In the genomic region with DNA sequence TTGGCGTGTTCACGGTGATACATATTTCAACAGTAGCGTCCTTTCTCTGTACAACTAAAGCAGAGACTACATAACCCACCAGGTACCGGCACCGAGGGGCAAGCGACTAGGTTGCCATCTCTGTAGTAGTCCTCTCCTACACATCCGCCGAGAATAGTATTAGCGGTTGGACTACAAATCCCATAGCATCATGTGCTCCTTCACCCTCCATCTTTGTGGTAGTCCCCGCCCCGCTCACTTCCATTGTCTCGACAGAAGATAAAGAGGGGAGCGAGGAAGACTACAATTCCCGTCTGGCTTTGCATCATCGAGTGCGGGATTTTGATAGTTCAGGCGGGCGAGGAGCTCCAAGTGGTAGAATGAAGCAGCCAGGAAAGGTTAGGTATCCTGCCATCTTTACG, we compare ENCODE assay signal across 7 mouse cellular contexts. TPM values are rescaled to one million over a fixed set of nuclear protein-coding genes. Genes with fewer than 3 reads are reported as not detected.
DNase-seq lines count a peak whose midpoint lies in the region; ATAC-seq lines count a peak whose summit lies in the region.

No protein-coding gene starts in this region.

- peak; percentile 70 to 73 for DNase-seq in adrenal gland, adult 18-20 months (ENCODE audit: low spot score in 2 of 2)
- peak; percentile 99 for DNase-seq in embryo, embryonic 10.5 days (ENCODE audit: low spot score)
- DNase-seq in gastrocnemius, postnatal 14 days = peak; percentile 92
- DNase-seq in left cerebral cortex, postnatal 10 days (ENCODE audit: extremely low spot score in 1 of 2, low spot score in 2 of 2) = peak; percentile 95 to 97
- DNase-seq in right cerebral cortex, postnatal 25 days = peak; percentile 92

- intact Hi-C loops in gastrocnemius, postnatal 14 days (cut with DNase I; ENCODE audit: low total_unique reads) = no loop called here
- intact Hi-C loops in left cerebral cortex, postnatal 10 days (cut with DNase I) = loop anchor here (5.0 kb wide), 1 partner anchor 68 kb away; no protein-coding TSS in a partner anchor

- ATAC-seq in inflammation-experienced regulatory T-cells, adult 6 months = peak; percentile 97
- ATAC-seq in megakaryocyte-erythroid progenitor cell, adult 5-6 weeks (replicated peaks; ENCODE audit: low FRiP score, low TSS enrichment, poor library complexity, severe bottlenecking) = peak; percentile 86

RNA-seq across cellular contexts. Expression of gene Fbxl19, which starts 0.9 kb away (rescaled TPM):
- 10 to 100 TPM; 10.7 to 14.4 TPM for total RNA-seq in adrenal gland, adult 18-20 months (2021)
- total RNA-seq in gastrocnemius, postnatal 14 days (2021) = 1 to 10 TPM; 2.4 to 3.1 TPM
- polyA plus RNA-seq in inflammation-experienced regulatory T-cells, adult 6 months (2017; shearing (Covaris generic)) = under 1 TPM; 0.31 to 0.87 (median 0.84) TPM
- total RNA-seq in left cerebral cortex, postnatal 10 days (2021) = 100 to 1,000 TPM in 1 of 2 experiments, 10 to 100 TPM in 1; 99.3 to 107 TPM
- total RNA-seq in megakaryocyte-erythroid progenitor cell, adult 5-6 weeks (2014; fragmentation: Nextera tagmentation) = 11.6 and 14.2 TPM in 2 replicates
- total RNA-seq in megakaryocyte-erythroid progenitor cell, adult 5-6 weeks (2017) = 12.2 and 12.5 TPM in 2 replicates

RNA-seq across cellular contexts. Expression of gene Ctf2, which starts 13.3 kb away (rescaled TPM):
- total RNA-seq in adrenal gland, adult 18-20 months (2021) = not detected
- not detected for total RNA-seq in gastrocnemius, postnatal 14 days (2021)
- polyA plus RNA-seq in inflammation-experienced regulatory T-cells, adult 6 months (2017; shearing (Covaris generic)) = not detected
- not detected for total RNA-seq in left cerebral cortex, postnatal 10 days (2021)
- total RNA-seq in megakaryocyte-erythroid progenitor cell, adult 5-6 weeks (2014; fragmentation: Nextera tagmentation) = not detected in 2 replicates
- not detected in 2 replicates for total RNA-seq in megakaryocyte-erythroid progenitor cell, adult 5-6 weeks (2017)

RNA-seq across cellular contexts. Expression of gene Orai3, which starts 24.4 kb away (rescaled TPM):
- total RNA-seq in adrenal gland, adult 18-20 months (2021) = 10 to 100 TPM; 28.5 to 30.7 TPM
- total RNA-seq in gastrocnemius, postnatal 14 days (2021) = 1 to 10 TPM; 8.1 to 9.2 TPM
- polyA plus RNA-seq in inflammation-experienced regulatory T-cells, adult 6 months (2017; shearing (Covaris generic)) = 10 to 100 TPM; 11.3 to 14.3 (median 14.2) TPM
- total RNA-seq in left cerebral cortex, postnatal 10 days (2021) = 10 to 100 TPM; 17.4 to 19.6 TPM
- 23.4 and 29.5 TPM in 2 replicates for total RNA-seq in megakaryocyte-erythroid progenitor cell, adult 5-6 weeks (2014; fragmentation: Nextera tagmentation)
- 21.0 and 22.9 TPM in 2 replicates for total RNA-seq in megakaryocyte-erythroid progenitor cell, adult 5-6 weeks (2017)

RNA-seq across cellular contexts. Expression of gene Setd1a, which starts 31.2 kb away (rescaled TPM):
- 10 to 100 TPM; 30.3 to 40.4 TPM for total RNA-seq in adrenal gland, adult 18-20 months (2021)
- 10 to 100 TPM; 15.6 to 17.4 TPM for total RNA-seq in gastrocnemius, postnatal 14 days (2021)
- 1 to 10 TPM; 3.9 to 7.9 (median 6.8) TPM for polyA plus RNA-seq in inflammation-experienced regulatory T-cells, adult 6 months (2017; shearing (Covaris generic))
- 10 to 100 TPM; 35.0 to 40.9 TPM for total RNA-seq in left cerebral cortex, postnatal 10 days (2021)
- total RNA-seq in megakaryocyte-erythroid progenitor cell, adult 5-6 weeks (2014; fragmentation: Nextera tagmentation) = 83.0 and 94.4 TPM in 2 replicates
- 10.6 and 19.5 TPM in 2 replicates for total RNA-seq in megakaryocyte-erythroid progenitor cell, adult 5-6 weeks (2017)

RNA-seq across cellular contexts. Expression of gene Ctf1, which starts 32.7 kb away (rescaled TPM):
- 1 to 10 TPM; 3.3 to 4.8 TPM for total RNA-seq in adrenal gland, adult 18-20 months (2021)
- total RNA-seq in gastrocnemius, postnatal 14 days (2021) = 10 to 100 TPM; 12.1 to 14.6 TPM
- polyA plus RNA-seq in inflammation-experienced regulatory T-cells, adult 6 months (2017; shearing (Covaris generic)) = not detected
- 1 to 10 TPM; 2.9 to 4.5 TPM for total RNA-seq in left cerebral cortex, postnatal 10 days (2021)
- total RNA-seq in megakaryocyte-erythroid progenitor cell, adult 5-6 weeks (2014; fragmentation: Nextera tagmentation) = 4.2 and 5.5 TPM in 2 replicates
- total RNA-seq in megakaryocyte-erythroid progenitor cell, adult 5-6 weeks (2017) = 1.9 and 3.0 TPM in 2 replicates

Comparison
In these comparisons a context has a peak if more than half of its experiments do, and no peak if none do; other contexts are left out.
1. Peak in every context shown above with its lines: DNase-seq and ATAC-seq.
2. RNA of gene Fbxl19, which starts 0.9 kb away (total RNA-seq): 99.3 to 107 TPM in left cerebral cortex, postnatal 10 days; 10.7 to 14.4 TPM in adrenal gland, adult 18-20 months, 11.6 to 14.2 TPM in megakaryocyte-erythroid progenitor cell, adult 5-6 weeks and 2.4 to 3.1 TPM in gastrocnemius, postnatal 14 days; every median in the first group is over 4 times any median in the second.